In the genomic region with DNA sequence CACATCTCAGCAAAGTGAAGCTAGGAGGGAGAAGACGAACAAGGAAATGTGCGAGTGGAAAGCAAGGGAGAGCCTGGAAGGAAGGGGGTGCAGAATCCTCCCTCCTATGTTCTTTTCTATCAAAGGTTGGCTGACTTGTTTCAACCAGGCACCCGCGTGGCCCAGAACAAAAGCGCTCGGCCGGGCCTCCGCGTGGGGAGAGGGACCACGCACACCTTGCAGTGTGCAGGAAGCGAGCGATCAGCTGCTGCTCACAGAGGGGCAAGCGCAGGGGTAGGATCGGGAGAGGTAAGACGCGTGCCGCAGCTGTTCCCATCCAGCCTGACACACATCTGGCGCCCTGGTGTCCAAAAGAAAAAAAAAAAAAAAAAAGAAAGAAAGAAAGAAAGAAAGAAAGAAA, we compare ENCODE assay signal across 8 mouse cellular contexts. TPM values are rescaled to one million over a fixed set of nuclear protein-coding genes. Genes with fewer than 3 reads are reported as not detected.
DNase-seq lines count a peak whose midpoint lies in the region; ATAC-seq and TF ChIP-seq lines count a peak whose summit lies in the region.

No protein-coding gene starts in this region.

- peak; percentile 45 for ATAC-seq in forebrain, postnatal 0 days
- no peak for ATAC-seq in liver, embryonic 14.5 days (ENCODE audit: insufficient read depth)
- no peak for ATAC-seq in stomach, postnatal 0 days (ENCODE audit: low FRiP score, low TSS enrichment)

- no peaks in the 10 kb centered on the region for H3K9me3 ChIP-seq in forebrain, postnatal 0 days (ENCODE audit: low read length)
- no peaks in the 10 kb centered on the region for H3K9me3 ChIP-seq in liver, embryonic 14.5 days (ENCODE audit: control insufficient read depth, low read length)
- no peaks in the 10 kb centered on the region for H3K9me3 ChIP-seq in stomach, postnatal 0 days (ENCODE audit: control insufficient read depth, low read length)

- 2% methylated on average over 18 of the region's 18 CpGs for WGBS in forebrain, postnatal 0 days
- WGBS in liver, embryonic 14.5 days (ENCODE audit: insufficient replicate concordance): 8% methylated on average over 18 of the region's 18 CpGs
- WGBS in stomach, postnatal 0 days: 3% methylated on average over 18 of the region's 18 CpGs

- no peaks in the 10 kb centered on the region for H3K27me3 ChIP-seq in forebrain, postnatal 0 days (ENCODE audit: insufficient read depth, low read length)
- H3K27me3 ChIP-seq in liver, embryonic 14.5 days (ENCODE audit: control insufficient read depth, insufficient read depth, low read length): peaks cover 17% of the 10 kb centered on the region
- no peaks in the 10 kb centered on the region for H3K27me3 ChIP-seq in stomach, postnatal 0 days (ENCODE audit: control insufficient read depth, insufficient read depth, low read length)

- peak; percentile 9 for DNase-seq in adrenal gland, postnatal 10 days
- no peak for DNase-seq in adrenal gland, adult 18-20 months (ENCODE audit: low spot score in 2 of 2)
- DNase-seq in ES-CJ7 (ENCODE audit: low read depth, low spot score): peak; percentile 19
- peak; percentile 31 for DNase-seq in forebrain, postnatal 0 days
- DNase-seq in liver, embryonic 14.5 days (ENCODE audit: low read depth in 3 of 3, low spot score in 3 of 3): no peak
- peak; percentile 40 for DNase-seq in stomach, postnatal 0 days (ENCODE audit: low spot score)
- no peak for DNase-seq in MN1 (ENCODE audit: low spot score)
- DNase-seq in layer of hippocampus, postnatal 14 days (ENCODE audit: low spot score in 2 of 2): no peak

- H3K4me3 ChIP-seq in forebrain, postnatal 0 days (ENCODE audit: low read depth, low read length): peak overlapping the region; percentile 55
- no peak overlapping the region; a peak in 1 of 4 replicates for H3K4me3 ChIP-seq in liver, embryonic 14.5 days (ENCODE audit: insufficient read depth in 1 of 2, low read depth in 2 of 2, low read length in 2 of 2)
- H3K4me3 ChIP-seq in stomach, postnatal 0 days (ENCODE audit: low read depth, low read length): peak overlapping the region; percentile 55

- peak overlapping the region; percentile 94 for H3K4me2 ChIP-seq in forebrain, postnatal 0 days (ENCODE audit: low read depth)
- H3K4me2 ChIP-seq in liver, embryonic 14.5 days (ENCODE audit: low read depth): peak overlapping the region; percentile 56
- peak overlapping the region; percentile 96 for H3K4me2 ChIP-seq in stomach, postnatal 0 days (replicated peaks; ENCODE audit: low read depth)

- H3K9ac ChIP-seq in forebrain, postnatal 0 days: peak overlapping the region; percentile 55
- no peak overlapping the region for H3K9ac ChIP-seq in liver, embryonic 14.5 days (replicated peaks)
- H3K9ac ChIP-seq in stomach, postnatal 0 days (ENCODE audit: low read length): no peak overlapping the region

- H3K27ac ChIP-seq in forebrain, postnatal 0 days (ENCODE audit: low read depth, low read length): no peak overlapping the region
- no peak overlapping the region for H3K27ac ChIP-seq in liver, embryonic 14.5 days
- no peak overlapping the region for H3K27ac ChIP-seq in stomach, postnatal 0 days (replicated peaks)

- TF ChIP-seq EP300 in liver, embryonic 14.5 days (IDR thresholded peaks at IDR 0.05; ENCODE audit: low read depth): no peak
- TF ChIP-seq EP300 in stomach, postnatal 0 days (optimal IDR thresholded peaks at IDR 0.05): no peak

- 0 out of 2 replicates have a peak, but pooled peaks cover 3% of the 10 kb centered on the region for H3K4me1 ChIP-seq in forebrain, postnatal 0 days (ENCODE audit: insufficient read depth)
- H3K4me1 ChIP-seq in liver, embryonic 14.5 days (replicated peaks; ENCODE audit: control insufficient read depth in 2 of 2, insufficient read depth in 2 of 2, low read length in 1 of 2): no peaks in the 10 kb centered on the region
- no peaks in the 10 kb centered on the region for H3K4me1 ChIP-seq in stomach, postnatal 0 days (replicated peaks; ENCODE audit: control insufficient read depth, insufficient read depth)

- TF ChIP-seq CTCF in forebrain, postnatal 0 days (IDR thresholded peaks at IDR 0.05; ENCODE audit: low read depth): no peak
- no peak for TF ChIP-seq CTCF in liver, embryonic 14.5 days (IDR thresholded peaks at IDR 0.05; ENCODE audit: low read depth)
- TF ChIP-seq CTCF in stomach, postnatal 0 days (IDR thresholded peaks at IDR 0.05; ENCODE audit: low read depth): no peak

- H3K36me3 ChIP-seq in forebrain, postnatal 0 days (ENCODE audit: insufficient read depth): no peaks in the 10 kb centered on the region
- no peaks in the 10 kb centered on the region for H3K36me3 ChIP-seq in liver, embryonic 14.5 days (replicated peaks; ENCODE audit: control insufficient read depth, insufficient read depth, low read depth)
- no peaks in the 10 kb centered on the region for H3K36me3 ChIP-seq in stomach, postnatal 0 days (ENCODE audit: control insufficient read depth, insufficient read depth, low read length)

RNA-seq across cellular contexts. Expression of a gene that starts 0.9 kb away (rescaled TPM):
- total RNA-seq in adrenal gland, postnatal 10 days (2021): under 1 TPM; 0.21 to 0.36 TPM
- total RNA-seq in adrenal gland, adult 18-20 months (2021): under 1 TPM; 0.06 to 0.07 TPM
- total RNA-seq in forebrain, postnatal 0 days (2014; rRNA removed): 3.0 TPM in 2 replicates
- 2.4 and 3.1 TPM in 2 replicates for polyA plus RNA-seq in forebrain, postnatal 0 days (2015; fragmentation: Nextera tagmentation; extraction: Ambion mirVana)
- polyA plus RNA-seq in liver, embryonic 14.5 days (2012; rRNA removed): 0.04 TPM in 2 replicates
- 0.05 and 0.13 TPM in 2 replicates for polyA plus RNA-seq in liver, embryonic 14.5 days (2014; fragmentation: Nextera tagmentation; extraction: Ambion mirVana)
- polyA plus RNA-seq in stomach, postnatal 0 days (2015; fragmentation: Nextera tagmentation; extraction: Ambion mirVana): 2.2 and 2.4 TPM in 2 replicates
- total RNA-seq in layer of hippocampus, postnatal 14 days (2021): under 1 TPM; 0.69 to 0.78 TPM

RNA-seq across cellular contexts. Expression of a gene that starts 46.3 kb away (rescaled TPM):
- 10 to 100 TPM in 1 of 2 experiments, 1 to 10 TPM in 1; 9.3 to 11.9 TPM for total RNA-seq in adrenal gland, postnatal 10 days (2021)
- 10 to 100 TPM; 14.3 to 17.4 TPM for total RNA-seq in adrenal gland, adult 18-20 months (2021)
- 6.1 and 9.2 TPM in 2 replicates for total RNA-seq in forebrain, postnatal 0 days (2014; rRNA removed)
- polyA plus RNA-seq in forebrain, postnatal 0 days (2015; fragmentation: Nextera tagmentation; extraction: Ambion mirVana): 5.3 and 7.2 TPM in 2 replicates
- 0.60 and 0.76 TPM in 2 replicates for polyA plus RNA-seq in liver, embryonic 14.5 days (2012; rRNA removed)
- polyA plus RNA-seq in liver, embryonic 14.5 days (2014; fragmentation: Nextera tagmentation; extraction: Ambion mirVana): 1.5 and 1.9 TPM in 2 replicates
- polyA plus RNA-seq in stomach, postnatal 0 days (2015; fragmentation: Nextera tagmentation; extraction: Ambion mirVana): 7.9 TPM in 2 replicates
- 10 to 100 TPM; 11.2 TPM for total RNA-seq in layer of hippocampus, postnatal 14 days (2021)

RNA-seq across cellular contexts. Expression of a gene that starts 54.6 kb away (rescaled TPM):
- 10 to 100 TPM; 60.6 to 65.3 TPM for total RNA-seq in adrenal gland, postnatal 10 days (2021)
- total RNA-seq in adrenal gland, adult 18-20 months (2021): 10 to 100 TPM; 65.8 to 74.2 TPM
- total RNA-seq in forebrain, postnatal 0 days (2014; rRNA removed): 19.2 and 20.8 TPM in 2 replicates
- 18.0 and 20.2 TPM in 2 replicates for polyA plus RNA-seq in forebrain, postnatal 0 days (2015; fragmentation: Nextera tagmentation; extraction: Ambion mirVana)
- polyA plus RNA-seq in liver, embryonic 14.5 days (2012; rRNA removed): 7.8 and 12.7 TPM in 2 replicates
- 12.7 and 13.2 TPM in 2 replicates for polyA plus RNA-seq in liver, embryonic 14.5 days (2014; fragmentation: Nextera tagmentation; extraction: Ambion mirVana)
- polyA plus RNA-seq in stomach, postnatal 0 days (2015; fragmentation: Nextera tagmentation; extraction: Ambion mirVana): 24.0 and 26.1 TPM in 2 replicates
- 10 to 100 TPM; 27.9 to 35.8 TPM for total RNA-seq in layer of hippocampus, postnatal 14 days (2021)

Comparison
In these comparisons a context has a peak if more than half of its experiments do, and no peak if none do; other contexts are left out.
1. DNase-seq: peak in adrenal gland, postnatal 10 days (single experiment), ES-CJ7 (single experiment), forebrain, postnatal 0 days (single experiment) and stomach, postnatal 0 days (single experiment); none in adrenal gland, adult 18-20 months (0 of 2), liver, embryonic 14.5 days (0 of 3), MN1 (single experiment) and layer of hippocampus, postnatal 14 days (0 of 2).
2. H3K4me3 ChIP-seq: peak in forebrain, postnatal 0 days (single experiment) and stomach, postnatal 0 days (single experiment); none in liver, embryonic 14.5 days (0 of 2).
3. Peak in every context shown above with its lines, with median percentiles within 50 percentile points of each other: H3K4me2 ChIP-seq.